Mouse (Mus musculus): Measurements from ENCODE around the gene Sbf2.

GRCm38 (mm10) chr7:110606906-110607305, 7.8 kb downstream of the Sbf2 start:
- no peak for TF ChIP-seq EP300 (IDR thresholded peaks at IDR 0.05; ENCODE audit: low read depth)
- TF ChIP-seq CTCF (IDR thresholded peaks at IDR 0.05; ENCODE audit: low read depth) = 0 out of 2 replicates have a peak, but pooled peaks have one; percentile 8

Measured in heart, postnatal 0 days (tissue).